Mouse (Mus musculus): ENCODE data around the gene Ntn3.

GRCm38 (mm10) chr17:24220435-24221411, 11.4 kb upstream of the Ntn3 start, which contains the start of gene Tedc2:
- TF ChIP-seq CTCF (IDR thresholded peaks at IDR 0.05; ENCODE audit: control insufficient read depth, insufficient read depth, low read length), result no peak
- peak; percentile 80; the same call in 1 of the 2 replicates for TF ChIP-seq POLR2A (IDR thresholded peaks at IDR 0.05; ENCODE audit: borderline replicate concordance, control insufficient read depth, low read depth, low read length)
